Mouse (Mus musculus) left cerebral cortex, adult 9 months (tissue): Measurements from ENCODE around the gene 9430097D07Rik.
A peak's percentile ranks its signal among the peaks of the same experiment; 100 is the strongest.

Experiments used
- DNase-seq, 2 experiments: peaks; one replicate each; pipeline ENCODE4 v3.0.0; 2022; ENCODE audit warnings: low spot score in 2 of 2

The 9430097D07Rik gene

GRCm38 (mm10) chr2:32597248-32597647 lies 21.8 kb upstream of the 9430097D07Rik start:
- no peak for DNase-seq

GRCm38 (mm10) chr2:32596725-32597124 lies 21.2 kb upstream of the 9430097D07Rik start:
- no peak for DNase-seq

- DNase-seq = no peak
Observed at GRCm38 (mm10) chr2:32591249-32591648, 15.8 kb upstream of the 9430097D07Rik start.

GRCm38 (mm10) chr2:32590224-32590623 lies 14.7 kb upstream of the 9430097D07Rik start:
- no peak for DNase-seq

GRCm38 (mm10) chr2:32589213-32589795 lies 13.8 kb upstream of the 9430097D07Rik start:
- no peak for DNase-seq

- no peak for DNase-seq
Observed at GRCm38 (mm10) chr2:32587731-32588321, 12.3 kb upstream of the 9430097D07Rik start.

GRCm38 (mm10) chr2:32586871-32587351 lies 11.4 kb upstream of the 9430097D07Rik start, which contains the start of gene St6galnac4:
Gene St6galnac4, plus strand, starts transcription at chr2:32587095.
- peak in 1 of 2 experiments; percentile 88 for DNase-seq

- DNase-seq = no peak
Observed at GRCm38 (mm10) chr2:32585149-32585714, 9.7 kb upstream of the 9430097D07Rik start.

GRCm38 (mm10) chr2:32582830-32583799 lies 7.6 kb upstream of the 9430097D07Rik start:
- peak in 1 of 2 experiments; percentile 94 for DNase-seq

GRCm38 (mm10) chr2:32581450-32582095 lies 6.1 kb upstream of the 9430097D07Rik start:
- DNase-seq = peak; percentile 67 to 90

GRCm38 (mm10) chr2:32578146-32579046 lies 2.9 kb upstream of the 9430097D07Rik start:
- DNase-seq = no peak

- no peak for DNase-seq
Observed at GRCm38 (mm10) chr2:32576532-32576931, 1.0 kb upstream of the 9430097D07Rik start.

- peak in 1 of 2 experiments; percentile 90 for DNase-seq
Observed at GRCm38 (mm10) chr2:32574901-32575585, 441 bp downstream of the 9430097D07Rik start.

GRCm38 (mm10) chr2:32574497-32574896 lies 987 bp downstream of the 9430097D07Rik start, which contains the start of gene Pip5kl1:
Gene Pip5kl1, plus strand, starts transcription at chr2:32574797.
- no peak for DNase-seq

- DNase-seq = no peak
Observed at GRCm38 (mm10) chr2:32572196-32572595, 3.3 kb downstream of the 9430097D07Rik start.

GRCm38 (mm10) chr2:32570698-32571494 lies 4.6 kb downstream of the 9430097D07Rik start, which contains the start of gene Dpm2:
Gene Dpm2, plus strand, starts transcription at chr2:32570858.
- peak; percentile 88 to 94 for DNase-seq

GRCm38 (mm10) chr2:32568941-32569340 lies 6.5 kb downstream of the 9430097D07Rik start:
- no peak for DNase-seq

GRCm38 (mm10) chr2:32568149-32568548 lies 7.3 kb downstream of the 9430097D07Rik start:
- DNase-seq = no peak
